Mouse (Mus musculus) embryonic stem cell, embryonic (primary cell): ENCODE results near the gene Gstt2.

Experiments
- CTCF ChIA-PET, 4 experiments: fragments of 300-600 bp in 2 of 4; fragments of 350-600 bp in 2 of 4; sonication (Branson Sonifier 250); formaldehyde crosslinking; loops; one replicate each; lab custom pipeline; 2022; ENCODE audit warnings: inconsistent platforms in 2 of 4; lab: Charles Lee
- POLR2A ChIA-PET, 4 experiments: fragments of 300-600 bp in 2 of 4; fragments of 350-600 bp in 2 of 4; sonication (Branson Sonifier 250); formaldehyde crosslinking; loops; one replicate each; lab custom pipeline; 2022; ENCODE audit warnings: antibody characterized with exemption in 4 of 4, inconsistent platforms in 1 of 4; lab: Charles Lee

Gene Gstt2

DNA sequence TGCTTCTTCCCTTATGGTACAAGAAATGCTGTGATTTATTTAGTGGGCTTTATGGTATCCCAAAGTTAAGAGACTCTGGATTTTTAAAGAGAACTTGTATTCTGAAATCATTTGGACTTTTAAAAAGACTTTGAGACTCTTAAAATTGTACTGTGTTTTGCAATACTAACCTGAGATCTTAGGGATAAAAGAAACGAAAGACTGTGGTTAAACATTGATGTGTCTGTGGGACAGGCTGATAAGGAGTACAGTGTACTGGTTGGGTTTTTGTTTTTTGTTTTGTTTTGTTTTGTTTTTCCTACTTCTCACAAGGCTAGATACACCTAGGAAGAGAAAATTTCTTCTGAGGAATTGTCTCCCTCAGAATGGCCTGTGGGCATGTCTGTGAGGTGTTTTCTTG, 51.8 kb downstream of the Gstt2 start:
- POLR2A ChIA-PET: interaction anchor here in 1 of 4 experiments (2.7 kb wide), 1 partner anchor 12 kb away, joined by 10 read pairs; the partner anchor contains the start of gene Ddt
- CTCF ChIA-PET: no interaction called here
